Mouse (Mus musculus) MEL (cell line): ENCODE measurements around the gene Pdia3. TPM values are rescaled to one million over a fixed set of nuclear protein-coding genes. Genes with fewer than 3 reads are reported as not detected.

ENCODE experiments used
- DNase-seq: peaks from one replicate; pipeline ENCODE4 v3.0.0; 2011; ENCODE audit warnings: low read depth, low spot score
- H3K27ac ChIP-seq: 2 replicates; pipeline ENCODE4 v1.5.1; 2012; ENCODE audit warnings: low read depth, mild to moderate bottlenecking, control low read depth, low read length, moderate library complexity; ENCODE audit not compliant: control insufficient read depth
- H3K27me3 ChIP-seq, 2 experiments: fragments of 150-350 bp in 1 of 2; sonication (generic) in 1 of 2; 2 replicates each; pipeline ENCODE4 v1.6.1; 2012; ENCODE audit warnings: low read length in 2 of 2, mild to moderate bottlenecking in 2 of 2, improper control_type of control experiment in 1 of 2, moderate library complexity in 1 of 2; ENCODE audit not compliant: insufficient read depth in 2 of 2, control insufficient read depth in 1 of 2
- H3K36me3 ChIP-seq, 2 experiments: 2 replicates each; pipeline ENCODE4 v1.6.1; 2012 to 2014; ENCODE audit warnings: low read length in 2 of 2, improper control_type of control experiment in 1 of 2, inconsistent platforms in 1 of 2, mild to moderate bottlenecking in 1 of 2; ENCODE audit not compliant: insufficient read depth in 2 of 2, control insufficient read depth in 1 of 2
- H3K4me1 ChIP-seq, 2 experiments: fragments of 150-350 bp in 1 of 2; sonication (generic) in 1 of 2; 2 replicates each; pipeline ENCODE4 v1.6.1; 2012; ENCODE audit warnings: low read length in 2 of 2, improper control_type of control experiment in 1 of 2, mild to moderate bottlenecking in 1 of 2; ENCODE audit not compliant: insufficient read depth in 2 of 2, control insufficient read depth in 1 of 2
- H3K4me3 ChIP-seq, 2 experiments: fragments of 150-350 bp in 1 of 2; sonication (generic) in 1 of 2; 2 replicates each; pipeline ENCODE4 v1.5.1; 2012; ENCODE audit warnings: low read depth in 2 of 2, low read length in 2 of 2, mild to moderate bottlenecking in 2 of 2, moderate library complexity in 2 of 2, control low read depth in 1 of 2, improper control_type of control experiment in 1 of 2; ENCODE audit not compliant: control insufficient read depth in 1 of 2, insufficient read depth in 1 of 2
- H3K79me2 ChIP-seq: 2 replicates; pipeline ENCODE4 v1.6.1; 2012; ENCODE audit warnings: mild to moderate bottlenecking, low read length, moderate library complexity; ENCODE audit not compliant: control insufficient read depth, poor library complexity, insufficient read depth
- H3K9ac ChIP-seq: 2 replicates; pipeline ENCODE4 v1.6.1; 2012; ENCODE audit warnings: low read depth, mild to moderate bottlenecking, control low read depth, low read length, moderate library complexity; ENCODE audit not compliant: control insufficient read depth, poor library complexity, severe bottlenecking
- H3K9me3 ChIP-seq: fragments of 150-350 bp; sonication (generic); replicated peaks from 2 replicates; pipeline ENCODE4 v1.6.1; 2012; ENCODE audit warnings: mild to moderate bottlenecking, low read length, improper control_type of control experiment, moderate library complexity; ENCODE audit not compliant: insufficient read depth
- CHD1 ChIP-seq: IDR thresholded peaks from 2 replicates; pipeline ENCODE4 v1.6.1; 2012; ENCODE audit warnings: low read depth, mild to moderate bottlenecking, inconsistent platforms, low read length, improper control_type of control experiment
- EP300 ChIP-seq, 2 experiments: IDR thresholded peaks; 2 replicates each; pipeline ENCODE4 v1.6.1; 2011; ENCODE audit warnings: improper control_type of control experiment in 2 of 2, low read length in 2 of 2, low read depth in 1 of 2, mild to moderate bottlenecking in 1 of 2
- GABPA ChIP-seq: IDR thresholded peaks from 2 replicates; pipeline ENCODE4 v1.6.1; 2012; ENCODE audit warnings: low read depth, mild to moderate bottlenecking, inconsistent platforms, low read length, improper control_type of control experiment, moderate library complexity
- JUND ChIP-seq: IDR thresholded peaks from 2 replicates; pipeline ENCODE4 v1.6.1; 2011; ENCODE audit warnings: low read depth, mild to moderate bottlenecking, improper control_type of control experiment, low read length
- MAFK ChIP-seq: IDR thresholded peaks from 2 replicates; pipeline ENCODE4 v1.6.1; 2011; ENCODE audit warnings: low read depth, mild to moderate bottlenecking, low read length, improper control_type of control experiment, borderline replicate concordance
- MAX ChIP-seq: IDR thresholded peaks from 2 replicates; pipeline ENCODE4 v1.6.1; 2011; ENCODE audit warnings: low read length, improper control_type of control experiment
- MEF2A ChIP-seq: IDR thresholded peaks from 2 replicates; pipeline ENCODE4 v1.6.1; 2014; ENCODE audit warnings: low read depth, mild to moderate bottlenecking, inconsistent platforms, low read length, improper control_type of control experiment; ENCODE audit not compliant: poor library complexity, insufficient replicate concordance, severe bottlenecking; ENCODE audit errors: extremely low read depth
- MYC ChIP-seq: IDR thresholded peaks from 2 replicates; pipeline ENCODE4 v1.6.1; 2011; ENCODE audit warnings: low read depth, mild to moderate bottlenecking, low read length, improper control_type of control experiment, moderate library complexity
- NELFE ChIP-seq: IDR thresholded peaks from 2 replicates; pipeline ENCODE4 v1.6.1; 2011; ENCODE audit warnings: low read depth, low read length, improper control_type of control experiment
- NRF1 ChIP-seq: IDR thresholded peaks from 2 replicates; pipeline ENCODE4 v1.6.1; 2014; ENCODE audit warnings: low read depth, mild to moderate bottlenecking, inconsistent platforms, low read length, improper control_type of control experiment, moderate library complexity; ENCODE audit not compliant: poor library complexity, insufficient read depth, severe bottlenecking
- POLR2AphosphoS2 ChIP-seq: IDR thresholded peaks from 2 replicates; pipeline ENCODE4 v1.6.1; 2011; ENCODE audit warnings: low read length, improper control_type of control experiment
- RAD21 ChIP-seq: IDR thresholded peaks from 2 replicates; pipeline ENCODE4 v1.6.1; 2011; ENCODE audit warnings: mild to moderate bottlenecking, low read depth, low read length, improper control_type of control experiment
- SIN3A ChIP-seq: IDR thresholded peaks from 2 replicates; pipeline ENCODE4 v1.6.1; 2012; ENCODE audit warnings: low read length, improper control_type of control experiment, inconsistent platforms
- TBP ChIP-seq: IDR thresholded peaks from 2 replicates; pipeline ENCODE4 v1.8.0; 2011; ENCODE audit warnings: low read depth, low read length, improper control_type of control experiment
- UBTF ChIP-seq: IDR thresholded peaks from 2 replicates; pipeline ENCODE4 v1.6.1; 2012; ENCODE audit warnings: low read depth, mild to moderate bottlenecking, inconsistent platforms, low read length, improper control_type of control experiment, moderate library complexity, borderline replicate concordance; ENCODE audit not compliant: insufficient read depth
- ZKSCAN1 ChIP-seq: IDR thresholded peaks from 2 replicates; pipeline ENCODE4 v1.6.1; 2012; ENCODE audit warnings: low read depth, mild to moderate bottlenecking, inconsistent platforms, low read length, improper control_type of control experiment, moderate library complexity
- ZMIZ1 ChIP-seq: IDR thresholded peaks from 2 replicates; pipeline ENCODE4 v1.6.1; 2012; ENCODE audit warnings: low read depth, mild to moderate bottlenecking, inconsistent platforms, low read length, improper control_type of control experiment, moderate library complexity
- ZNF384 ChIP-seq: IDR thresholded peaks from 2 replicates; pipeline ENCODE4 v1.6.1; 2012; ENCODE audit warnings: low read depth, mild to moderate bottlenecking, inconsistent platforms, low read length, improper control_type of control experiment
- polyA plus RNA-seq, 2 experiments: library from polyadenylated mRNA; stranded (reverse) in 1 of 2; unstranded in 1 of 2; fragments of >175 nt in 1 of 2; fragments of >200 nt in 1 of 2; gene quantifications; 2 replicates each; pipeline versions ENCODE4 v1.2.1 to v1.2.4; 2012; ENCODE audit warnings: low replicate concordance in 2 of 2, low read depth in 1 of 2; ENCODE audit not compliant: insufficient read length in 2 of 2, insufficient read depth in 1 of 2, missing spikeins in 1 of 2
- total RNA-seq: library from RNA; depleted of rRNA; stranded (reverse); fragments of 300-350 nt; gene quantifications from 2 replicates; pipeline ENCODE4 v1.2.3, GENCODE M21; 2012

Gene Pdia3
- total and polyA plus RNA-seq, 3 experiments = 70.7 to 473 (median 471) TPM

DNA sequence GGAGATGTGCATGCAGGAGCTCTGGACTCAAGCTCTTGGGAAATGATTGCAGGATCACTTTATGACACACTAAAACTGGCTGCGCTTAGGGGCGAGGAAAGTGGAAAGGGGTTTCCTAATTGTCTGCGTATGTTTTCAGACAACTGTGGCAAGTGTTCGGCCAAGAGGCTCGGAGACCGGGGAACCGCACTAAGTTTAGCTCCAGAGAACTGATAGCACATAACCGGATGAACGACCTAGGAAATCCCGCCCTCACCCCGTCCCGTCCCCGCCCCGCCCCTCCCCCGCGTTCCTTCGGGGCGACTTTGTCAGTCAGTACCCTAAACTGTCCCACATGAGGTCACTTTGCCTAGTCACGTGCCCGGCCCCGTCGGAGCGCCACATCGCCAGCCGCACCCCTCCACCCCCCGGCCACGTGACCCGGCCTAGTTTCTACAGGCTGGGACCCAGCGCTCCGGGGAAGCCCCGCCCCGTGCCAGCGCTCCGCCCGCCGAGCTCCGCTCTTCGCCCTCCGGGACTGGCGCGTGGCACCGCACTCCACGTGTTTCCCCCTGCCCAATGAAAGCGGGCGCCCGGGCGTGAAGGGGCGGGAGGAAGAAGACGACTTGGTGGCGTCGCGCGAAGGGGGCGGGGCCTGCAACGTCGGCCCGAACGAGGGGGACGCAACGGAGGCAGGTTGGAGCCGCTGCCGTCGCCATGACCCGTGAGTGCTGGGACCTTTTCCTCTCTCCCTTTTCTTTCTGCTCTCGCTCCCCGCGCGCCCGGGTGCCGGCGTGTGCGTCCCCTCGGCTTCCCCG, 35.4 kb downstream of the Pdia3 start, which contains the start of gene Serf2 (continued):
- TF ChIP-seq MAX = peak; percentile 97
- TF ChIP-seq ZKSCAN1 = no peak
- no peak for TF ChIP-seq ZNF384
- no peak for TF ChIP-seq CHD1
- TF ChIP-seq NELFE = peak; percentile 89
- no peak for TF ChIP-seq JUND
- TF ChIP-seq MYC = peak; percentile 33; the same call in 1 of the 2 replicates
- 0 out of 4 replicates have a peak, but pooled peaks of 1 of the 2 experiments have one; percentile 21 for TF ChIP-seq EP300 (IDR thresholded peaks at IDR 0.05; ENCODE audit: low read depth in 1 of 2, low read length in 2 of 2)
- TF ChIP-seq MAFK = no peak
- TF ChIP-seq UBTF = no peak
- no peak for TF ChIP-seq NRF1
- no peak for TF ChIP-seq RAD21
- TF ChIP-seq TBP = 0 out of 2 replicates have a peak, but pooled peaks have one; percentile 50
- no peak for TF ChIP-seq GABPA
- TF ChIP-seq POLR2AphosphoS2 = peak; percentile 82
- no peak for TF ChIP-seq MEF2A
- peak; percentile 76 for TF ChIP-seq ZMIZ1

- H3K36me3 ChIP-seq = peaks cover 0 to 30% of the 10 kb centered on the region in 2 experiments; a peak in 2 of 4 replicates
- H3K27me3 ChIP-seq = no peaks in the 10 kb centered on the region
- peaks cover 19% of the 10 kb centered on the region for H3K79me2 ChIP-seq
- peak overlapping the region; percentile 82 to 89 for H3K4me3 ChIP-seq
- peaks cover 18 to 35% of the 10 kb centered on the region in 2 experiments for H3K4me1 ChIP-seq
- H3K27ac ChIP-seq = peak overlapping the region; percentile 79
- no peaks in the 10 kb centered on the region for H3K9me3 ChIP-seq
- peak overlapping the region; percentile 84 for H3K9ac ChIP-seq
- no peak for TF ChIP-seq MAFK
- peak; percentile 36; the same call in 1 of the 2 replicates for TF ChIP-seq SIN3A
- TF ChIP-seq UBTF = 0 out of 2 replicates have a peak, but pooled peaks have one; percentile 27
- TF ChIP-seq, all 39 proteins: peak for 2
- no peak for DNase-seq
Observed at GRCm38 (mm10) chr2:121449545-121450011, 36.0 kb downstream of the Pdia3 start.
